Mouse (Mus musculus) CH12.LX (cell line): ENCODE results near the gene Rps27rt. TPM values are rescaled to one million over a fixed set of nuclear protein-coding genes. Genes with fewer than 3 reads are reported as not detected.

Experiments
- DNase-seq: peaks from one replicate; pipeline ENCODE4 v3.0.0-alpha.2; 2013; ENCODE audit errors: extremely low read depth
- H3K27ac ChIP-seq: 2 replicates; pipeline ENCODE4 v1.5.1; 2012; ENCODE audit warnings: low read depth, mild to moderate bottlenecking, control low read depth, moderate library complexity; ENCODE audit not compliant: insufficient read depth
- H3K27me3 ChIP-seq: replicated peaks from 2 replicates; pipeline ENCODE3; 2012; ENCODE audit warnings: inconsistent platforms
- H3K36me3 ChIP-seq, 2 experiments: replicated peaks in 1 of 2; 2 replicates each; pipeline versions ENCODE3 to v1.6.1; 2012; ENCODE audit warnings: inconsistent platforms in 1 of 2, low read length in 1 of 2, mild to moderate bottlenecking in 1 of 2, mixed read lengths in 1 of 2, moderate library complexity in 1 of 2; ENCODE audit not compliant: control insufficient read depth in 1 of 2, insufficient read depth in 1 of 2
- H3K4me1 ChIP-seq, 2 experiments: 2 replicates each; pipeline ENCODE4 v1.6.1; 2012; ENCODE audit warnings: inconsistent platforms in 1 of 2, moderate library complexity in 1 of 2; ENCODE audit not compliant: insufficient read depth in 2 of 2, control insufficient read depth in 1 of 2
- H3K4me2 ChIP-seq: 2 replicates; pipeline ENCODE4 v1.6.1; 2012; ENCODE audit warnings: low read depth, mild to moderate bottlenecking, control low read depth; ENCODE audit not compliant: poor library complexity, insufficient read depth, severe bottlenecking
- H3K4me3 ChIP-seq, 3 experiments: fragments of 150-350 bp in 1 of 3; sonication (generic) in 1 of 3; replicated peaks in 1 of 3; 2 replicates each; pipeline versions ENCODE3 to v1.5.1; 2011 to 2012; ENCODE audit warnings: low read depth in 2 of 3, low read length in 2 of 3, mild to moderate bottlenecking in 2 of 3, moderate library complexity in 2 of 3, control low read depth in 1 of 3, improper control_type of control experiment in 1 of 3, inconsistent platforms in 1 of 3, mixed read lengths in 1 of 3; ENCODE audit not compliant: poor library complexity in 1 of 3
- H3K79me2 ChIP-seq: replicated peaks from 2 replicates; pipeline ENCODE4 v1.6.1; 2012; ENCODE audit warnings: mild to moderate bottlenecking, moderate library complexity; ENCODE audit not compliant: control insufficient read depth, poor library complexity, insufficient read depth, severe bottlenecking; ENCODE audit errors: extremely low read depth
- H3K9ac ChIP-seq: 2 replicates; pipeline ENCODE4 v1.6.1; 2012; ENCODE audit warnings: low read depth, mild to moderate bottlenecking, control low read depth, moderate library complexity; ENCODE audit not compliant: insufficient read depth
- H3K9me3 ChIP-seq: replicated peaks from 2 replicates; pipeline ENCODE3; 2012; ENCODE audit warnings: low read length, inconsistent platforms, mixed read lengths
- CHD1 ChIP-seq: IDR thresholded peaks from 2 replicates; pipeline ENCODE4 v1.6.1; 2012; ENCODE audit warnings: low read depth, low read length, improper control_type of control experiment, inconsistent platforms
- CHD2 ChIP-seq: IDR thresholded peaks from 2 replicates; pipeline ENCODE4 v1.6.1; 2011; ENCODE audit warnings: low read length, improper control_type of control experiment
- ELF1 ChIP-seq: IDR thresholded peaks from 2 replicates; pipeline ENCODE4 v1.6.1; 2014; ENCODE audit warnings: low read depth, mild to moderate bottlenecking, inconsistent platforms, low read length, improper control_type of control experiment
- ETS1 ChIP-seq: conservative IDR thresholded peaks from 2 replicates; pipeline ENCODE4 v1.6.1; 2012; ENCODE audit warnings: low read depth, mild to moderate bottlenecking, inconsistent platforms, low read length, improper control_type of control experiment, moderate library complexity
- HCFC1 ChIP-seq: IDR thresholded peaks from 2 replicates; pipeline ENCODE4 v1.6.1; 2012; ENCODE audit warnings: low read depth, mild to moderate bottlenecking, inconsistent platforms, low read length, improper control_type of control experiment
- IRF4 ChIP-seq: IDR thresholded peaks from 2 replicates; pipeline ENCODE4 v1.6.1; 2014; ENCODE audit warnings: low read depth, mild to moderate bottlenecking, inconsistent platforms, low read length, improper control_type of control experiment
- JUND ChIP-seq: conservative IDR thresholded peaks from 2 replicates; pipeline ENCODE4 v1.6.1; 2011; ENCODE audit warnings: low read depth, low read length, improper control_type of control experiment
- MAFK ChIP-seq: IDR thresholded peaks from 2 replicates; pipeline ENCODE4 v1.6.1; 2011; ENCODE audit warnings: low read length, improper control_type of control experiment; ENCODE audit not compliant: insufficient replicate concordance
- MAX ChIP-seq: IDR thresholded peaks from 2 replicates; pipeline ENCODE4 v1.6.1; 2011; ENCODE audit warnings: low read length, improper control_type of control experiment
- MEF2A ChIP-seq: IDR thresholded peaks from 2 replicates; pipeline ENCODE4 v1.6.1; 2014; ENCODE audit warnings: low read depth, mild to moderate bottlenecking, inconsistent platforms, low read length, improper control_type of control experiment, borderline replicate concordance
- NELFE ChIP-seq: IDR thresholded peaks from 2 replicates; pipeline ENCODE4 v1.6.1; 2011; ENCODE audit warnings: low read depth, low read length, improper control_type of control experiment
- NRF1 ChIP-seq: IDR thresholded peaks from 2 replicates; pipeline ENCODE4 v1.6.1; 2014; ENCODE audit warnings: low read depth, mild to moderate bottlenecking, inconsistent platforms, low read length, improper control_type of control experiment, moderate library complexity
- PAX5 ChIP-seq: IDR thresholded peaks from 2 replicates; pipeline ENCODE4 v1.6.1; 2012; ENCODE audit warnings: low read length, inconsistent platforms, mixed read lengths
- POLR2A ChIP-seq: IDR thresholded peaks from 2 replicates; pipeline ENCODE4 v1.6.1; 2011; ENCODE audit warnings: low read depth, mild to moderate bottlenecking, improper control_type of control experiment, low read length
- POLR2AphosphoS2 ChIP-seq: IDR thresholded peaks from 2 replicates; pipeline ENCODE4 v1.6.1; 2011; ENCODE audit warnings: low read depth, low read length, improper control_type of control experiment
- RAD21 ChIP-seq: IDR thresholded peaks from 2 replicates; pipeline ENCODE4 v1.6.1; 2011; ENCODE audit warnings: low read depth, mild to moderate bottlenecking, low read length, improper control_type of control experiment, moderate library complexity
- RCOR1 ChIP-seq: conservative IDR thresholded peaks from 2 replicates; pipeline ENCODE4 v1.6.1; 2012; ENCODE audit warnings: low read depth, mild to moderate bottlenecking, inconsistent platforms, low read length, improper control_type of control experiment
- SIN3A ChIP-seq: IDR thresholded peaks from 2 replicates; pipeline ENCODE4 v1.6.1; 2012; ENCODE audit warnings: low read length, improper control_type of control experiment, inconsistent platforms
- TCF12 ChIP-seq: IDR thresholded peaks from 2 replicates; pipeline ENCODE4 v1.6.1; 2014; ENCODE audit warnings: low read depth, mild to moderate bottlenecking, inconsistent platforms, low read length, improper control_type of control experiment
- USF1 ChIP-seq: IDR thresholded peaks from 2 replicates; pipeline ENCODE4 v1.6.1; 2014; ENCODE audit warnings: low read depth, mild to moderate bottlenecking, inconsistent platforms, low read length, improper control_type of control experiment
- USF2 ChIP-seq: conservative IDR thresholded peaks from 2 replicates; pipeline ENCODE4 v1.6.1; 2011; ENCODE audit warnings: low read depth, low read length, improper control_type of control experiment
- ZMIZ1 ChIP-seq: IDR thresholded peaks from 2 replicates; pipeline ENCODE4 v1.6.1; 2012; ENCODE audit warnings: low read depth, mild to moderate bottlenecking, inconsistent platforms, low read length, improper control_type of control experiment
- dilution Hi-C: fragments of 300-500 bp; cut with MboI; formaldehyde crosslinking; loops from 2 replicates; pipeline ENCODE4 v1.14.3; 2020; ENCODE audit warnings: low sequenced_read_pairs; ENCODE audit not compliant: extremely low pct_unique_long_range_greater_than_20kb, extremely low pct_ligation_motif_present
- in situ Hi-C: fragments of 300-500 bp; cut with MboI; formaldehyde crosslinking; loops from 3 replicates; pipeline ENCODE4 v1.14.3; 2019; ENCODE audit warnings: low sequenced_read_pairs, low pct_ligation_motif_present, low pct_unique_long_range_greater_than_20kb, mixed read lengths
- polyA plus RNA-seq: library from polyadenylated mRNA; unstranded; fragments of >175 nt; gene quantifications from 2 replicates; pipeline ENCODE4 v1.2.1, GENCODE M21; 2012; ENCODE audit warnings: low read depth; ENCODE audit not compliant: insufficient read length
- total RNA-seq, 2 experiments: library from RNA; depleted of rRNA; stranded (reverse); fragments of 300-350 nt in 1 of 2; fragments of >200 nt in 1 of 2; gene quantifications; 2 replicates each; pipeline ENCODE4 v1.2.3; 2012 to 2014

Rps27rt gene
- total and polyA plus RNA-seq, 3 experiments, result 107 to 455 (median 180) TPM

DNA sequence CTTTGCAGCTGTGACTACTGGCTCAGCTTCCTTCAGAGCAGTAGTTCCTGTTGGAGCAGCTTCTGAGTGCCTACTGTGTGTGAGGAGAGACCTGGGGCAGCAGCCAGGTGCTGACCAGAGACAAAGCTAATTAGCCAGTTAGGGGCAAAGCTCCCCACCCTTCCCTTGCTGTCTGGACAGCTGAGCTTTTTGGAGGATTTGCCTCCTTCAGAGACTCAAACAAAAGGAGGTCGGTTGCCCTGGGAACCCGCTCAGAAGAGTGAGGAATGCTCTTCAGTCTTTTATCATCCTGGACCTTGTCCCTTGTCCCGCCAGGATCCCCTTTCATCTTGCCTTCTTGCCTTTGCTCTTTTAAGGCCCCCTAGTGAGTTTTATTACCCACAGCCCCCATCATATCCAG lies 46.8 kb upstream of the Rps27rt start:
- Histone ChIP-seq H3K27me3 (no peaks in the 10 kb centered on the region), H3K4me1 (no peaks in the 10 kb centered on the region), H3K4me2 (no peak overlapping the region), H3K27ac (no peak overlapping the region)
- TF ChIP-seq NRF1 (no peak), USF2 (no peak), HCFC1 (no peak), SIN3A (no peak), MEF2A (no peak), RAD21 (no peak), NELFE (no peak)
- TF ChIP-seq, all 38 proteins: peak for 0
- no peaks in the 10 kb centered on the region for H3K36me3 ChIP-seq
- no peak overlapping the region for H3K9ac ChIP-seq
- H3K9me3 ChIP-seq, result no peaks in the 10 kb centered on the region
- no peaks in the 10 kb centered on the region for H3K79me2 ChIP-seq
- dilution Hi-C loops, result no loop called here
- DNase-seq, result no peak
- no peak overlapping the region for H3K4me3 ChIP-seq
- in situ Hi-C loops, result no loop called here

DNA sequence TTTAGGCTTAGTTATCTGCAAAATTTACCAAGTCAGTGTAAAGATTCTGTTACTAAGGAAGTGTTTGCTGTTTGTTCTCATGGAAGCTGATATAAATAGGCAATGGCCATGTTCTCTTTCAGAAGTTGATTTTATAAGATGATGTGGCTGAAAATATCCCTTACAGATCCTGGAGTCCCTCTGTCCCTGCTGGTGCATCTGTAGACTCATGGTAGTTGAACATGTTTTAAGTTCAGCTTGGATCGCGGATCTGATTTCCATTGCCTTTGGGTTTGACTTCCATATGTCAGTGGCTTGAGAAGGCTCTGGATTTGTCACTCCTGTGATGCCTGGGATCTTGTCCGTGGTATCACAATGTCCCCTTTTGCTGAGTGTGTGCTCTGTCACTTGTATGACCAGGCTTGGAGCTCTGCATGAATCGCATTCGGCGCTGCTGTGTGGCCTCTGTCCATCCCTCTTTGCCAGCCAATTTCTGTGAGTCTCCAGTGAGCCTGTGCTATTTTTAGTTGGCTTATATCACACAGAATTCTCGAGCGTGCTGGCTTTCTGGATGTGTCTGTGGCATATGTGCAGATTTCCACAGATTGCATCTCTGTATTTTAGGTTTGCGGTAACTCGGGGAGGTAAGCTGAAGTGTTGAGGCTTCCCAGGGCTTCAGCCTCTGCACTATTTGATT lies 41.3 kb upstream of the Rps27rt start:
- no peak for TF ChIP-seq MEF2A
- TF ChIP-seq ZMIZ1, result no peak
- TF ChIP-seq MAX, result no peak
- TF ChIP-seq USF2, result no peak
- TF ChIP-seq RCOR1, result no peak
- no peak for TF ChIP-seq POLR2AphosphoS2
- TF ChIP-seq USF1, result no peak
- TF ChIP-seq SIN3A, result no peak
- in situ Hi-C loops, result no loop called here
- Histone ChIP-seq H3K9ac (no peak overlapping the region), H3K4me2 (no peak overlapping the region), H3K4me1 (no peaks in the 10 kb centered on the region), H3K27me3 (no peaks in the 10 kb centered on the region), H3K4me3 (no peak overlapping the region), H3K79me2 (no peaks in the 10 kb centered on the region), H3K27ac (no peak overlapping the region), H3K36me3 (no peaks in the 10 kb centered on the region), H3K9me3 (no peaks in the 10 kb centered on the region)
- dilution Hi-C loops, result no loop called here
- DNase-seq, result no peak

DNA sequence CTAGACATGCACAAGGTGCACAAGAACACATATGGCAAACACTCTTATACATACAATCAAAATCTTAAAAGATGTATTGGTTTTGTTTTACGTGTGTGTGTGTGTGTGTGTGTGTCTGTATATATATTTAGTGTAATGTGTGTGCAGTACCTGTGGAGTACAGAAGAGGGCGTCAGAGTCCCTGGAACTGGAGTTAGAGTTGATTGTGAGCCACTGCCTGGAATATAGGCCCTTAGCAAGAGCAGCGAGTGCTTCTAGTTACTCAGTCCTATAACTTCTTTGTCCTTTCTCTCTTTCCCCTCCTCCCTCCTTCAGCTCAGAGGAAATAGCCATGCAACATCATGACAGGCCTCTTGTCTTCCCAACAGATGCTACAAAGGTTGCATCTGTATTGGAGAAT lies 40.6 kb upstream of the Rps27rt start:
- dilution Hi-C loops, result no loop called here
- no peak overlapping the region for H3K4me3 ChIP-seq
- no peak overlapping the region for H3K9ac ChIP-seq
- in situ Hi-C loops, result no loop called here
- no peak overlapping the region for H3K27ac ChIP-seq
- no peaks in the 10 kb centered on the region for H3K36me3 ChIP-seq
- H3K4me1 ChIP-seq, result no peaks in the 10 kb centered on the region
- no peak overlapping the region for H3K4me2 ChIP-seq
- TF ChIP-seq USF1 (no peak), PAX5 (no peak), NELFE (no peak), CHD1 (no peak), JUND (no peak), POLR2A (no peak), ZMIZ1 (no peak), NRF1 (no peak), CHD2 (no peak), RCOR1 (no peak), SIN3A (no peak), MAFK (no peak), MEF2A (no peak), ELF1 (no peak), TCF12 (no peak), ETS1 (no peak), IRF4 (no peak)
- no peaks in the 10 kb centered on the region for H3K27me3 ChIP-seq
- no peaks in the 10 kb centered on the region for H3K9me3 ChIP-seq
- no peaks in the 10 kb centered on the region for H3K79me2 ChIP-seq
- DNase-seq, result no peak
